Comparison of ENCODE assay signal across 26 mouse cellular contexts in genomic region chr9:37567019-37567418, GRCm38 (mm10). TPM values are rescaled to one million over a fixed set of nuclear protein-coding genes. Genes with fewer than 3 reads are reported as not detected.
DNase-seq lines count a peak whose midpoint lies in the region; ATAC-seq lines count a peak whose summit lies in the region.
"Had no signal": no experiment of that assay in that cellular context is flagged by ENCODE, and none has a peak within 500 bp of the region (broad histone marks: within the 10 kb centered on the region; RNA-seq: fewer than 3 reads in every experiment).

No protein-coding gene starts in this region.

- peak overlapping the region; percentile 44; the same call in 1 of the 2 replicates for H3K4me2 ChIP-seq in liver, embryonic 11.5 days
- no peak overlapping the region for H3K4me2 ChIP-seq in liver, embryonic 16.5 days (ENCODE audit: low read depth, low read length)
- H3K4me2 ChIP-seq: forebrain, embryonic 13.5 days; hindbrain, embryonic 15.5 days; midbrain, embryonic 11.5 days had no signal

- no peak overlapping the region for H3K9ac ChIP-seq in liver, embryonic 11.5 days (ENCODE audit: low read depth, low read length)
- no peak overlapping the region for H3K9ac ChIP-seq in liver, embryonic 16.5 days (ENCODE audit: low read depth, low read length)
- H3K9ac ChIP-seq: forebrain, embryonic 13.5 days; hindbrain, embryonic 15.5 days; limb, embryonic 12.5 days; neural tube, embryonic 12.5 days had no signal

- peak overlapping the region; percentile 93 for H3K4me3 ChIP-seq in megakaryocyte, embryonic 14.5 days (replicated peaks)
- H3K4me3 ChIP-seq in liver, embryonic 11.5 days (ENCODE audit: low read depth, low read length): no peak overlapping the region
- no peak overlapping the region for H3K4me3 ChIP-seq in liver, embryonic 16.5 days (ENCODE audit: low read depth, low read length)
- H3K4me3 ChIP-seq: forebrain, embryonic 13.5 days; hindbrain, embryonic 10.5 days; hindbrain, embryonic 15.5 days; limb, embryonic 12.5 days; neural tube, embryonic 12.5 days had no signal

- no peak for DNase-seq in liver, embryonic 11.5 days (ENCODE audit: low spot score)
- no peak for DNase-seq in B cell, adult 2 months
- no peak for DNase-seq in embryo, embryonic 10.5 days (ENCODE audit: low spot score)
- no peak for DNase-seq in kidney, adult 9 months
- DNase-seq: adrenal gland, postnatal 10 days; cerebellum, adult 9-10 months; cerebellum, postnatal 36 days; gastrocnemius, postnatal 10 days; kidney, adult 18-20 months; layer of hippocampus, adult 9-11 months; lung, adult 18-20 months; lung, postnatal 4 days had no signal

- WGBS in liver, embryonic 11.5 days: 59% methylated on average over 2 of the region's 2 CpGs
- 35% methylated on average over 2 of the region's 2 CpGs for WGBS in liver, embryonic 16.5 days (ENCODE audit: insufficient replicate concordance)

- no peak for ATAC-seq in megakaryocyte, adult 5-6 weeks (ENCODE audit: poor library complexity, severe bottlenecking)
- peak; percentile 67 for ATAC-seq in liver, embryonic 11.5 days (replicated peaks; ENCODE audit: low FRiP score)
- ATAC-seq in liver, embryonic 16.5 days (ENCODE audit: low read depth): 0 out of 2 replicates have a peak, but pooled peaks have one; percentile 9
- ATAC-seq: CD4-positive, CD25-positive, alpha-beta regulatory T cell, adult 4 months; forebrain, embryonic 13.5 days; inflammation-experienced regulatory T-cells, adult 6 months; lung, postnatal 0 days; midbrain, embryonic 16.5 days had no signal

- H3K4me1 ChIP-seq in megakaryocyte, embryonic 14.5 days: peaks cover 100% of the 10 kb centered on the region
- H3K4me1 ChIP-seq in liver, embryonic 11.5 days (replicated peaks; ENCODE audit: control insufficient read depth, insufficient read depth, low read length): peaks cover 46% of the 10 kb centered on the region
- peaks cover 27% of the 10 kb centered on the region for H3K4me1 ChIP-seq in liver, embryonic 16.5 days (ENCODE audit: control insufficient read depth, low read depth, low read length)

- no peaks in the 10 kb centered on the region for H3K9me3 ChIP-seq in megakaryocyte, embryonic 14.5 days
- no peaks in the 10 kb centered on the region for H3K9me3 ChIP-seq in liver, embryonic 11.5 days (ENCODE audit: control insufficient read depth, low read length)
- H3K9me3 ChIP-seq in liver, embryonic 16.5 days (replicated peaks; ENCODE audit: control insufficient read depth, low read length): no peaks in the 10 kb centered on the region
- H3K9me3 ChIP-seq: forebrain, embryonic 13.5 days; hindbrain, embryonic 10.5 days; hindbrain, embryonic 15.5 days; limb, embryonic 12.5 days; neural tube, embryonic 12.5 days had no signal

- H3K27ac ChIP-seq in liver, embryonic 11.5 days (ENCODE audit: low read depth, low read length): peak overlapping the region; percentile 30; the same call in 1 of the 2 replicates
- H3K27ac ChIP-seq in liver, embryonic 16.5 days (ENCODE audit: low read length): no peak overlapping the region
- H3K27ac ChIP-seq: forebrain, embryonic 13.5 days; hindbrain, embryonic 10.5 days; hindbrain, embryonic 15.5 days; limb, embryonic 12.5 days; neural tube, embryonic 12.5 days had no signal

- H3K36me3 ChIP-seq in megakaryocyte, embryonic 14.5 days (replicated peaks; ENCODE audit: low read length): peaks cover 23% of the 10 kb centered on the region
- H3K36me3 ChIP-seq in liver, embryonic 11.5 days (ENCODE audit: control insufficient read depth, insufficient read depth, low read length): no peaks in the 10 kb centered on the region
- H3K36me3 ChIP-seq in liver, embryonic 16.5 days (ENCODE audit: control insufficient read depth, insufficient read depth): no peaks in the 10 kb centered on the region
- H3K36me3 ChIP-seq: hindbrain, embryonic 10.5 days; hindbrain, embryonic 15.5 days; limb, embryonic 12.5 days; neural tube, embryonic 12.5 days had no signal

- no peaks in the 10 kb centered on the region for H3K27me3 ChIP-seq in megakaryocyte, embryonic 14.5 days (replicated peaks)
- no peaks in the 10 kb centered on the region for H3K27me3 ChIP-seq in liver, embryonic 11.5 days (replicated peaks; ENCODE audit: control insufficient read depth, insufficient read depth, low read length)
- H3K27me3 ChIP-seq in liver, embryonic 16.5 days (ENCODE audit: control insufficient read depth, insufficient read depth, low read depth, low read length): no peaks in the 10 kb centered on the region
- H3K27me3 ChIP-seq: forebrain, embryonic 13.5 days; hindbrain, embryonic 15.5 days; neural tube, embryonic 12.5 days had no signal

RNA-seq across cellular contexts. Expression of gene Siae, which starts 11.5 kb away (rescaled TPM):
- 0.40 TPM in 1 of 2 replicates, not detected in the other for polyA plus RNA-seq in megakaryocyte, embryonic 14.5 days (2012; ENCODE audit: insufficient read depth, low replicate concordance)
- 10.2 and 10.9 TPM in 2 replicates for total RNA-seq in megakaryocyte, adult 5-6 weeks (2015)
- 9.1 and 9.8 TPM in 2 replicates for total RNA-seq in megakaryocyte, adult 5-6 weeks (2017)
- 8.0 and 8.6 TPM in 2 replicates for polyA plus RNA-seq in liver, embryonic 11.5 days (2014; fragmentation: Nextera tagmentation; extraction: Ambion mirVana)
- 5.4 and 5.5 TPM in 2 replicates for polyA plus RNA-seq in liver, embryonic 16.5 days (2015; fragmentation: Nextera tagmentation; extraction: Ambion mirVana)

RNA-seq across cellular contexts. Expression of gene Nrgn, which starts 14.3 kb away (rescaled TPM):
- 5,423 and 8,339 TPM in 2 replicates for polyA plus RNA-seq in megakaryocyte, embryonic 14.5 days (2012; ENCODE audit: insufficient read depth, low replicate concordance)
- total RNA-seq in megakaryocyte, adult 5-6 weeks (2015): 0.25 and 1.4 TPM in 2 replicates
- not detected in 2 replicates for total RNA-seq in megakaryocyte, adult 5-6 weeks (2017)
- 20.8 and 23.6 TPM in 2 replicates for polyA plus RNA-seq in liver, embryonic 11.5 days (2014; fragmentation: Nextera tagmentation; extraction: Ambion mirVana)
- 4.9 and 6.3 TPM in 2 replicates for polyA plus RNA-seq in liver, embryonic 16.5 days (2015; fragmentation: Nextera tagmentation; extraction: Ambion mirVana)

RNA-seq across cellular contexts. Expression of gene Vsig2, which starts 28.0 kb away (rescaled TPM):
- not detected in 2 replicates for polyA plus RNA-seq in megakaryocyte, embryonic 14.5 days (2012; ENCODE audit: insufficient read depth, low replicate concordance)
- total RNA-seq in megakaryocyte, adult 5-6 weeks (2015): not detected in 2 replicates
- total RNA-seq in megakaryocyte, adult 5-6 weeks (2017): not detected in 2 replicates
- polyA plus RNA-seq in liver, embryonic 11.5 days (2014; fragmentation: Nextera tagmentation; extraction: Ambion mirVana): 0.66 and 1.5 TPM in 2 replicates
- 0.16 and 0.34 TPM in 2 replicates for polyA plus RNA-seq in liver, embryonic 16.5 days (2015; fragmentation: Nextera tagmentation; extraction: Ambion mirVana)
- polyA plus RNA-seq: CD4-positive, CD25-positive, alpha-beta regulatory T cell, adult 4 months; embryonic facial prominence, embryonic 11.5 days; midbrain, embryonic 11.5 days had no signal

RNA-seq across cellular contexts. Expression of gene Esam, which starts 39.1 kb away (rescaled TPM):
- polyA plus RNA-seq in megakaryocyte, embryonic 14.5 days (2012; ENCODE audit: insufficient read depth, low replicate concordance): 10.7 and 14.5 TPM in 2 replicates
- 0.27 and 0.36 TPM in 2 replicates for total RNA-seq in megakaryocyte, adult 5-6 weeks (2015)
- not detected in 2 replicates for total RNA-seq in megakaryocyte, adult 5-6 weeks (2017)
- 34.9 and 36.6 TPM in 2 replicates for polyA plus RNA-seq in liver, embryonic 11.5 days (2014; fragmentation: Nextera tagmentation; extraction: Ambion mirVana)
- polyA plus RNA-seq in liver, embryonic 16.5 days (2015; fragmentation: Nextera tagmentation; extraction: Ambion mirVana): 15.7 and 16.0 TPM in 2 replicates
- polyA plus RNA-seq: CD4-positive, CD25-positive, alpha-beta regulatory T cell, adult 4 months had no signal

RNA-seq across cellular contexts. Expression of gene Spa17, which starts 46.5 kb away (rescaled TPM):
- 1.8 TPM in 1 of 2 replicates, not detected in the other for polyA plus RNA-seq in megakaryocyte, embryonic 14.5 days (2012; ENCODE audit: insufficient read depth, low replicate concordance)
- total RNA-seq in megakaryocyte, adult 5-6 weeks (2015): 2.3 and 2.7 TPM in 2 replicates
- 3.6 TPM in 1 of 2 replicates, not detected in the other for total RNA-seq in megakaryocyte, adult 5-6 weeks (2017)
- 3.9 and 4.9 TPM in 2 replicates for polyA plus RNA-seq in liver, embryonic 11.5 days (2014; fragmentation: Nextera tagmentation; extraction: Ambion mirVana)
- 1.9 and 2.1 TPM in 2 replicates for polyA plus RNA-seq in liver, embryonic 16.5 days (2015; fragmentation: Nextera tagmentation; extraction: Ambion mirVana)

Comparison
In these comparisons a context has a peak if more than half of its experiments do, and no peak if none do; other contexts are left out.
1. RNA of gene Nrgn, which starts 14.3 kb away (polyA plus RNA-seq): 5,423 to 8,339 TPM in megakaryocyte, embryonic 14.5 days; 20.8 to 23.6 TPM in liver, embryonic 11.5 days and 4.9 to 6.3 TPM in liver, embryonic 16.5 days; every median in the first group is over 100 times any median in the second.